ENCODE assay signal across 8 mouse cellular contexts in the genomic region with DNA sequence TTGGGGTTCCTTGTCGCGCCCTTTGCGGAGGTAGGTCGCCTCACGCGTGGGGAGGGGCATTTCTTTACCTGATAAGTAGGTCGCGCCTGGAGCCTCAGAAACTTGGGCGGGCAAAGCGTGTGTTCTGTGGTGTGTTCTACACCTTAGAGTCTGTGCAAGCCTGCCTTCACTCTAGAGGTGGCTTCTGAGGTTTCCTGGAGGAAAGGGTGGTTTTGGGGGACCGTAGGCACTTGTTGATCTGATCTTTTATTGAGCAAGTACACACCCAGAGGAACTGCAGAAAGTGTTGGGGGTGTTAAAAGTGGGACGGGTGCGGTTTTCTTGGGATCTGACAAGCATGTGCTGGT. TPM values are rescaled to one million over a fixed set of nuclear protein-coding genes. Genes with fewer than 3 reads are reported as not detected.
DNase-seq lines count a peak whose midpoint lies in the region; ATAC-seq lines count a peak whose summit lies in the region.

No protein-coding gene starts in this region.

- WGBS in embryonic facial prominence, embryonic 13.5 days = 22% methylated on average over 13 of the region's 13 CpGs
- WGBS in hindbrain, embryonic 16.5 days = 25% methylated on average over 13 of the region's 13 CpGs
- WGBS in midbrain, embryonic 14.5 days = 26% methylated on average over 13 of the region's 13 CpGs

- H3K4me3 ChIP-seq in embryonic facial prominence, embryonic 13.5 days = peak overlapping the region; percentile 64
- H3K4me3 ChIP-seq in hindbrain, embryonic 16.5 days (ENCODE audit: low read length) = peak overlapping the region; percentile 68
- H3K4me3 ChIP-seq in midbrain, embryonic 14.5 days (replicated peaks; ENCODE audit: low read depth, low read length) = peak overlapping the region; percentile 54

- intact Hi-C loops in left cerebral cortex, postnatal 4 days (cut with DNase I) = loop anchor here (10.0 kb wide), 1 partner anchor 781 kb away; no protein-coding TSS in a partner anchor

- no peaks in the 10 kb centered on the region for H3K36me3 ChIP-seq in embryonic facial prominence, embryonic 13.5 days
- no peaks in the 10 kb centered on the region for H3K36me3 ChIP-seq in hindbrain, embryonic 16.5 days (ENCODE audit: control insufficient read depth, insufficient read depth, low read length)
- H3K36me3 ChIP-seq in midbrain, embryonic 14.5 days (ENCODE audit: control insufficient read depth, insufficient read depth, low read length) = no peaks in the 10 kb centered on the region

- no peak overlapping the region for H3K27ac ChIP-seq in embryonic facial prominence, embryonic 13.5 days
- H3K27ac ChIP-seq in hindbrain, embryonic 16.5 days (ENCODE audit: low read depth, low read length) = no peak overlapping the region
- no peak overlapping the region for H3K27ac ChIP-seq in midbrain, embryonic 14.5 days (replicated peaks; ENCODE audit: low read depth, low read length)

- H3K27me3 ChIP-seq in embryonic facial prominence, embryonic 13.5 days = peaks cover 14% of the 10 kb centered on the region
- H3K27me3 ChIP-seq in hindbrain, embryonic 16.5 days (replicated peaks; ENCODE audit: control insufficient read depth, insufficient read depth, low read length) = no peaks in the 10 kb centered on the region
- H3K27me3 ChIP-seq in midbrain, embryonic 14.5 days (ENCODE audit: control insufficient read depth, insufficient read depth, low read length) = no peaks in the 10 kb centered on the region

- peak; percentile 3 to 4 for DNase-seq in left cerebral cortex, adult 9 months (ENCODE audit: low spot score in 2 of 2)
- no peak for DNase-seq in left cerebral cortex, postnatal 4 days
- no peak for DNase-seq in midbrain, embryonic 14.5 days
- no peak for DNase-seq in gastrocnemius, adult 8-10 months (ENCODE audit: low spot score in 2 of 2)
- DNase-seq in ovary, postnatal 36 days (ENCODE audit: low spot score) = no peak
- no peak for DNase-seq in layer of hippocampus, adult 9-11 months

- no peak for ATAC-seq in embryonic facial prominence, embryonic 13.5 days (ENCODE audit: insufficient number of reproducible peaks, insufficient read depth, low FRiP score, low TSS enrichment, low read depth)
- no peak for ATAC-seq in hindbrain, embryonic 16.5 days
- ATAC-seq in midbrain, embryonic 14.5 days (ENCODE audit: low FRiP score, low TSS enrichment) = peak; percentile 61

- H3K9me3 ChIP-seq in embryonic facial prominence, embryonic 13.5 days = no peaks in the 10 kb centered on the region
- no peaks in the 10 kb centered on the region for H3K9me3 ChIP-seq in hindbrain, embryonic 16.5 days (ENCODE audit: control insufficient read depth, low read length)
- no peaks in the 10 kb centered on the region for H3K9me3 ChIP-seq in midbrain, embryonic 14.5 days (ENCODE audit: control insufficient read depth, low read length)

- peak overlapping the region; percentile 81 for H3K4me2 ChIP-seq in embryonic facial prominence, embryonic 13.5 days
- peak overlapping the region; percentile 93 for H3K4me2 ChIP-seq in hindbrain, embryonic 16.5 days (ENCODE audit: low read length)
- peak overlapping the region; percentile 77 for H3K4me2 ChIP-seq in midbrain, embryonic 14.5 days (ENCODE audit: low read length)

- peak overlapping the region; percentile 75 for H3K9ac ChIP-seq in embryonic facial prominence, embryonic 13.5 days
- H3K9ac ChIP-seq in hindbrain, embryonic 16.5 days (ENCODE audit: low read depth, low read length) = peak overlapping the region; percentile 73
- peak overlapping the region; percentile 57 for H3K9ac ChIP-seq in midbrain, embryonic 14.5 days (replicated peaks; ENCODE audit: low read length)

- no peaks in the 10 kb centered on the region for H3K4me1 ChIP-seq in embryonic facial prominence, embryonic 13.5 days
- peaks cover 3% of the 10 kb centered on the region for H3K4me1 ChIP-seq in hindbrain, embryonic 16.5 days (ENCODE audit: control insufficient read depth, insufficient read depth, low read depth, low read length)
- H3K4me1 ChIP-seq in midbrain, embryonic 14.5 days (ENCODE audit: control insufficient read depth, insufficient read depth, low read length) = 0 out of 2 replicates have a peak, but pooled peaks cover 4% of the 10 kb centered on the region

RNA-seq across cellular contexts. Expression of a gene that starts 0.4 kb away (rescaled TPM):
- total RNA-seq in left cerebral cortex, postnatal 4 days (2021) = 1 to 10 TPM; 1.8 to 2.0 TPM
- polyA plus RNA-seq in embryonic facial prominence, embryonic 13.5 days (2015; fragmentation: Nextera tagmentation; extraction: Ambion mirVana) = 1.8 and 1.9 TPM in 2 replicates
- 2.3 and 2.6 TPM in 2 replicates for polyA plus RNA-seq in hindbrain, embryonic 16.5 days (2015; fragmentation: Nextera tagmentation; extraction: Ambion mirVana)
- polyA plus RNA-seq in midbrain, embryonic 14.5 days (2014; fragmentation: Nextera tagmentation; extraction: Ambion mirVana) = 1.5 and 1.9 TPM in 2 replicates
- not detected for total RNA-seq in gastrocnemius, adult 8-10 months (2022)

Comparison
In these comparisons a context has a peak if more than half of its experiments do, and no peak if none do; other contexts are left out.
1. DNase-seq: peak in left cerebral cortex, adult 9 months (2 of 2); none in left cerebral cortex, postnatal 4 days (single experiment), midbrain, embryonic 14.5 days (single experiment), gastrocnemius, adult 8-10 months (0 of 2), ovary, postnatal 36 days (single experiment) and layer of hippocampus, adult 9-11 months (single experiment).
2. Peak in every context shown above with its lines, with median percentiles within 50 percentile points of each other: H3K4me2 ChIP-seq, H3K4me3 ChIP-seq and H3K9ac ChIP-seq.